Mouse (Mus musculus) cerebellum, adult 2 months (tissue): ENCODE measurements around the gene Tspan2.

Source experiments
- CTCF ChIP-seq: fragments of 200-500 bp; IDR thresholded peaks from 2 replicates; pipeline ENCODE4 v1.5.1; 2011; ENCODE audit warnings: low read depth, mild to moderate bottlenecking, control low read depth, low read length, moderate library complexity, borderline replicate concordance; ENCODE audit not compliant: insufficient read depth
- POLR2A ChIP-seq: fragments of 200-500 bp; IDR thresholded peaks from 2 replicates; pipeline ENCODE4 v1.6.1; 2011; ENCODE audit warnings: low read length, control low read depth, borderline replicate concordance; ENCODE audit not compliant: insufficient read depth

- TF ChIP-seq CTCF (no peak), POLR2A (no peak)
These were observed 4.6 kb downstream of the Tspan2 start for GRCm38 (mm10) chr3:102738926-102739325.
